Mouse (Mus musculus): ENCODE results near the gene Gabrd.

GRCm38 (mm10) chr4:155371797-155372735, 25.8 kb downstream of the Gabrd start:
- TF ChIP-seq CTCF (IDR thresholded peaks at IDR 0.05; ENCODE audit: low read depth, low read length) = no peak
- TF ChIP-seq POLR2A (IDR thresholded peaks at IDR 0.05; ENCODE audit: borderline replicate concordance, low read depth, low read length) = no peak

Data from bone marrow macrophage, adult 2 months (primary cell).